Mouse (Mus musculus) testis, adult 2 months (tissue): ENCODE results near the gene Aoc2. TPM values are rescaled to one million over a fixed set of nuclear protein-coding genes. Genes with fewer than 3 reads are reported as not detected.

Experiments used
- H3K27ac ChIP-seq: fragments of 200-500 bp; 2 replicates; pipeline ENCODE4 v1.5.1; 2012; ENCODE audit warnings: low read depth, low read length; ENCODE audit not compliant: control insufficient read depth, insufficient read depth
- H3K27me3 ChIP-seq: fragments of 200-500 bp; 2 replicates; pipeline ENCODE4 v1.6.1; 2012; ENCODE audit warnings: mild to moderate bottlenecking, low read length, moderate library complexity; ENCODE audit not compliant: control insufficient read depth, insufficient read depth
- H3K36me3 ChIP-seq: fragments of 200-500 bp; 2 replicates; pipeline ENCODE4 v1.6.1; 2012; ENCODE audit warnings: mild to moderate bottlenecking, low read length; ENCODE audit not compliant: control insufficient read depth, insufficient read depth
- H3K4me1 ChIP-seq: fragments of 200-500 bp; 2 replicates; pipeline ENCODE4 v1.6.1; 2012; ENCODE audit warnings: low read length; ENCODE audit not compliant: control insufficient read depth, insufficient read depth
- H3K4me3 ChIP-seq: fragments of 200-500 bp; 2 replicates; pipeline ENCODE4 v1.5.1; 2012; ENCODE audit warnings: low read depth, mild to moderate bottlenecking, low read length, moderate library complexity, mixed read lengths; ENCODE audit not compliant: control insufficient read depth
- CTCF ChIP-seq: fragments of 200-500 bp; IDR thresholded peaks from 2 replicates; pipeline ENCODE4 v1.5.1; 2012; ENCODE audit warnings: low read depth, mild to moderate bottlenecking, inconsistent platforms, low read length, moderate library complexity; ENCODE audit not compliant: control insufficient read depth, insufficient read depth, insufficient replicate concordance
- POLR2A ChIP-seq: fragments of 200-500 bp; IDR thresholded peaks from 2 replicates; pipeline ENCODE4 v1.6.1; 2012; ENCODE audit warnings: low read depth, mild to moderate bottlenecking, inconsistent platforms, low read length, moderate library complexity; ENCODE audit not compliant: control insufficient read depth
- polyA plus RNA-seq: library from polyadenylated mRNA; depleted of rRNA; stranded (reverse); fragments of >200 nt; gene quantifications from 2 replicates; pipeline ENCODE4 v1.2.3, GENCODE M21; 2012; rRNA removed

The Aoc2 gene
- polyA plus RNA-seq = 4.7 TPM in 2 replicates

GRCm38 (mm10) chr11:101324763-101325162 lies at the start of gene Aoc2:
TSS of gene Aoc2 (plus strand) at chr11:101325063.
- Histone ChIP-seq H3K27me3 (no peaks in the 10 kb centered on the region), H3K27ac (no peak within 1 kb of the TSS), H3K4me3 (peak within 1 kb of the TSS; percentile 6), H3K36me3 (no peaks in the 10 kb centered on the region; the same call in 1 of the 2 replicates), H3K4me1 (no peaks in the 10 kb centered on the region)
- TF ChIP-seq CTCF (no peak), POLR2A (no peak)

DNA sequence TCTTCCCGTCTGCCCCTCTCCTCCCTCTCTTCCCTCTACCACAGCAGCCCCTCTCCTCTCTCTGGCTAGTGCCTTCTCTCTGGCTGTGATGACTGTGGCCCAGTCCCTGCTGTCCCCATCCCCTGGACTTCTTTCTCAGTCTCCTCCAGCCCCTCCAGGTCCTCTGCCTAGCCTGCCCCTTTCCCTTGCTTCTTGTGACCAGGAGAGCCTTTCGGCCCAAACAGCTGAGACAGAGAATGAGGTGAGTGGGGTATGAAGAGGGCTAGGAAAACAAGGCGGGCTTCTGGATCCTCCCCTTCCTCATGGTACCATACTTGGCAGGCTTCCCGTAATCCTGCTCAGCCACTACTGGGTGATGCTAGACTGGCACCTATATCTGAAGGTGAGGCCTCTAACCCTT lies 49.6 kb upstream of the Aoc2 start:
- Histone ChIP-seq H3K36me3 (no peaks in the 10 kb centered on the region), H3K4me3 (no peak overlapping the region), H3K27ac (no peak overlapping the region), H3K27me3 (no peaks in the 10 kb centered on the region), H3K4me1 (peaks cover 11% of the 10 kb centered on the region)
- no peak for TF ChIP-seq CTCF
- no peak for TF ChIP-seq POLR2A

- Histone ChIP-seq H3K36me3 (no peaks in the 10 kb centered on the region), H3K27me3 (no peaks in the 10 kb centered on the region), H3K27ac (no peak overlapping the region), H3K4me3 (peak overlapping the region; percentile 99), H3K4me1 (peaks cover 11% of the 10 kb centered on the region)
- TF ChIP-seq POLR2A (no peak), CTCF (no peak)
These were observed 48.4 kb upstream of the Aoc2 start for GRCm38 (mm10) chr11:101276319-101277070.

DNA sequence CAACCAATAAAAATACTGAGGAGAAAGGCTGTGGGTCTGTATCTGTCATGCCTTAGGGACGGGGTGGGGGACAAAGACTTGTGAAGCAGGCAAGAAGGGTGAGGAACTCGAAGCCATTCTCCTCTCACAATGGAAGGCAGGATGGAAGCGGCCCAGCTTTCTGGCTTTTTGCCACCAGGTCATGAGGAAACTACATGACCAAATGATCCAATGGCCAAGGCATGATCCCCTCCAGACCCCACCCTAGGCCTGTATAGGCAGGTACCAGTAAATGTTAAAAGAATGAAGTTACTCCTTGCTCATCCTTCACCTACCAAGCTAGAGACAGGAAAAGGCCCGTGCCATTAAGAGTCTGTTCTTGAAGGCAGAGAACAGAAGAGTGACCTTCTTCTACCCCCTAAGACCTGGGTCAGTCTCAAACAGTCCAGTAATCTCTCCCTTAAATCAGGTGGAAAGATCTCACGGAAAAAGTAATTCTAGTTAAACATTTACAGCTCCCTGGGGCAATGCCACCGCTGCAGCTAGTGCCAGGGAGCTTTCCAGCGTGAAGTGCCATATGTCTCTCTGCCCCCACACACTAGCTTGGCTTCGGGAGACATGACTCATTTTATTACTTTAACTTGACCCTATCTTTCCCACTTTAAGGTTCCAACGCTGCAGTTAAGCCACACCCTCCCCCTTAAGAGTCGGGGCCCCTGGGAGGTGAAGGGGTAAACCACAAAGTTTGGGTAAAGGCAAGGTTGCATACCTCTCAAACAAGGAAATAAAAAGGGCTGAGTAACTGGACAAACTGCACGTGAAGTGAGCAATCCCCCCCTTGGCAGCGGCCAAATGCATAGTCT lies 47.3 kb upstream of the Aoc2 start:
- H3K36me3 ChIP-seq = no peaks in the 10 kb centered on the region
- TF ChIP-seq CTCF (no peak), POLR2A (no peak)
- H3K4me3 ChIP-seq = peak overlapping the region; percentile 99
- H3K27ac ChIP-seq = no peak overlapping the region
- peaks cover 11% of the 10 kb centered on the region for H3K4me1 ChIP-seq
- no peaks in the 10 kb centered on the region for H3K27me3 ChIP-seq

GRCm38 (mm10) chr11:101278223-101279192 lies 46.4 kb upstream of the Aoc2 start, which contains the start of the genes Cntd1 and Coa3:
TSS of gene Cntd1 (plus strand) at chr11:101279012.
TSS of gene Coa3 (minus strand) at chr11:101279114.
- Histone ChIP-seq H3K4me1 (peaks cover 11% of the 10 kb centered on the region), H3K27ac (peak within 1 kb of the TSS; percentile 96), H3K4me3 (peak within 1 kb of the TSS; percentile 99), H3K36me3 (no peaks in the 10 kb centered on the region), H3K27me3 (no peaks in the 10 kb centered on the region)
- 0 out of 2 replicates have a peak, but pooled peaks have one; percentile 1 for TF ChIP-seq CTCF
- peak; percentile 56 for TF ChIP-seq POLR2A

DNA sequence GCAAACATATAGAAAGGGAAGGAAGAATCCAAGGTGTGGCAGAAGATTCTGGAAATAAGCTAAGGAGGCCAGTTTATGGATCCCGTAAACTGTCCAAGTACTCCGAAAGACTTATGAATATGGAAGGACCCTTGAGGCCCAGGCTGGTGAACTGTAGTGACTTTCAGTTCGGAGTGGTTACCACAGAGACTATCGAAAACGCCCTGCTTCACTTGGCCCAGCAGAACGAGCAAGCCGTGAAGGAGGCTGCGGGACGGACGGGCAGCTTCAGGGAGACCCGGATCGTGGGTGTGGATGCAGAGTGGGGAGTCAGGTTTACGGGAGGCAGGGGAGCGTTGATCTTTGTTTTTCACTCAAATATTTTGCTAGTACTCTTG lies 45.7 kb upstream of the Aoc2 start:
- H3K4me1 ChIP-seq = peaks cover 11% of the 10 kb centered on the region
- H3K27me3 ChIP-seq = no peaks in the 10 kb centered on the region
- H3K27ac ChIP-seq = peak overlapping the region; percentile 96
- TF ChIP-seq CTCF (no peak), POLR2A (no peak; the same call in 1 of the 2 replicates)
- no peaks in the 10 kb centered on the region; the same call in 1 of the 2 replicates for H3K36me3 ChIP-seq
- H3K4me3 ChIP-seq = peak overlapping the region; percentile 99
